Mouse (Mus musculus) ZHBTc4 (cell line): ENCODE measurements around the gene Tcf20.

Experiments
- DNase-seq: peaks from one replicate; pipeline ENCODE4 v3.0.0-alpha.2; 2011; ENCODE audit warnings: low read depth, low spot score

The Tcf20 gene

DNA sequence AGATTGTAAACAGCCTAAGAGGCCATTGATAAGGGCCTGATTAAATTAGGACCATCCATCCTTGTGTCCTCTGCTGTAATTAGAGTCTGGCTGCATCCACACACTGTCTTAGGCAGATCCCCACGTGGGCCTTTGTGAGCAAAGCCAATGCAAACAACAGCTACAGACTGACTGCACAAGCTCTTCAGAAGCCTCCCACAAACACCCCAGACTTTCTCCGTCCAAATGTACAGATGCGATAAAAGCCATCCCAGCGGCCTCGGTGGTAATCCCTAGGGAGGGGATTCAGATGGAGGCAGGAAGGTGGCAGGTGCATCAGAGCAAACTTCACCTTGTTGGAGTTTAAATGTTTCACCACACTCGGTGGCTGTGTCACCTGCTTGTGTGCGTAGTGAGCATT, 7.6 kb upstream of the Tcf20 start:
- no peak for DNase-seq

DNA sequence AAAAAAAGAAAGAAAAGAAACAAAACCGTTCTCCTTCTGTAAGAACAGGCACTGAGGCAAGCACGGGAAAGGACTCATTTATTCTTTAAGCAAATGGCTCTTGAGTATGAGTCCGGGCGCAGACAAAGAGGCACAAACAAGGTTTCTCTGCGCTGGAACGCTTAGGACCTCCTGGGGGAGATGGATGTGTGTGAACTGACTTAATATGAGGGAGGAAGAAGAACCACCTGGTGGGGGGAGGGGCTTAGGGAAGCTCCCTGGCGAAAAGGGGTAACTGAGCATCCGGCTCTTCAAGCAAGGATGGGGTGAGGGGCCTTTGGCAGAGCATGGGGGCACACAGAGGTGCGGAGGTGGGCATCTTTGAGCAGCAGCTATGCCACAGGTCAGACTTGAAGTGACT, 5.2 kb upstream of the Tcf20 start:
- DNase-seq = no peak

DNA sequence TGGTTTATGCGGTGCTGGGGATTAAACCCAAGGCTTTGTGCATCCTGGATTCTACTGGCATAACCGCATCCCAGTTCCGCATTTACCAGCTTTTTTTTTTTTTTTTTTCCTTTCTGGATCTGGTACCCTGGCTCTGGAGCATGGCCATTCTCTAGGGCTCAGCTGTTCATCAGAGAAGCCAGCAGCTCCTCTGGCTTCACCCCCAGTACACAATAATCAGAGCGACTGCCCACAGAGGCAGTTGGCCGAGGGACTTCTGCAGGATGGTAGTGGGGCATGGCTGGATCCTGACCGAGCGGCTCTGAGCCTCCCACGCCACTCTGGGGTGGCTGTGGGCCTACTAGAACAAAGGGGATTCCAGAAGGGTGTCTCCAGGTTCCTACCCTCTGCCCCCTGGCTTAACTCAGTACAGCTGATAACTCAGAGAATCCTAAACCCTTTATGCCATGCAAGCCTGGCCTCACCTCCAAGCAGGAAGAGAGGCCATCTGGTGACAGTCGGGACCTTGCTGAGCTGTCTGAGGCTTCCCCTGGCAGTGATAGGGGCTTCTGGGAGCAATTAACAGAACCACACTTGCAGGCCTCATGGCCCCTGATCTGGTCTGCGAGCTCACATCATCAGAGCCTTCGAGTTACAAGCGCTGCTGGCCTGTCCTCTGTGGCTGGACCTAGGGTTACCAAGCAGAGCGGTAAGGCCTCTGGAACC, 4.6 kb upstream of the Tcf20 start:
- DNase-seq = no peak

DNA sequence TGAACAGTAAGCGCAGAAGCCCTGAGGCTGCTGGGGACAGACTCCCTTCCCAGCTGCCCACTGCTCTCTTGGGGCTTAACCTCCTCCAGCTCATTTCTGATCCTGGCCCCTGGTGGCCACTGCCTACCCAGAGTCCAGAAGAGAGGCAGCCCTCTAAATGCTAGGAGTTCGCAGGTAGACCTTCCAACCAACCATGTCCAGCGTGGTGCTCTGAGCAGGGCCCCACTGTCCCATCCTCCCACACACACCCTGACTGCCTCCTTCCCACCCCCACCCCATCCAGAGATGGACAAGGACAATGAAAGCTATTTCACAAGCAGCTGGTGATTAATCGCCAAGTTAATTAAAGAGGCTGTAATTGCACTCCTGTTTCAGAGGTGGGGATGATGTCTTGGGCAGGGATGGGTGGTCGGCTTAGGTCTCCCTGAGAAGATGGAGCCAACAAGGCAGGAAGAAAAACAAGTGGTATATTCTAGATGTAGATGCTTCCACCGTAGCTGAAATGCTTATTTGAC, 1.6 kb upstream of the Tcf20 start:
- DNase-seq = no peak

DNA sequence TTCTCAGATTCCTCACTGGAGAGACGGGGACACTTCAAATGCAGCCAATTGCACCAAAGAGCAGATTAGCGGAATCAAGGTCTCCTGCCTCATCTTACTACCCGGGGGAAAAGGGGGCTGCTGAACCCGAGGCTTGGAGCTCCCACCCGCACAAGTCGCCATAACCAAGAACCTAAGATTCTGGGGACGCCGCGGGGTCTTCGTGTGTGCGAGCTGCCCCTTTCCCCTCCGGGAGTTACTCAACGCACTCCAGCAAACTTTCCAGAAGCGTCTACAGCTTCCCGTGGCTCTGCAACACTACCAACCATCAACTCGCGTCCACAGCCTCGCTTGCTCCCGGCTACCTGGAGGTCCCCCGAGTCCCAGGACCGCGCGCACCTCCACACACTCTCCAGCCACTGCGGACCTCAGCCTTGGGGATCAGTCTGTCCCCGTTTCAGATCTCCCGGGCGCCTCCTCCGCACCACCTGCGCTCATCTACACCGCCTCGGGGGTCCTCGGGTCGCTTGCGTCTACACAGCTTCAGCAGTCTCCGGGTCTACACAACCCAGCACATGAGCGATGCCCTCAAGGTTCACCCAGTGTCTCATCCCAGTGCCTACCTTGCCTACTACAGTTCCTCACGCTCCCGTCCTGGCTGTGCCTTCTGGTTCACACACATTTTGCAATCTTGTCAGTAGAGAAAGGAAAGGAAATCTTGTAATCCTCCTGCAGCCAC, 499 bp downstream of the Tcf20 start:
- peak; percentile 54 for DNase-seq

DNA sequence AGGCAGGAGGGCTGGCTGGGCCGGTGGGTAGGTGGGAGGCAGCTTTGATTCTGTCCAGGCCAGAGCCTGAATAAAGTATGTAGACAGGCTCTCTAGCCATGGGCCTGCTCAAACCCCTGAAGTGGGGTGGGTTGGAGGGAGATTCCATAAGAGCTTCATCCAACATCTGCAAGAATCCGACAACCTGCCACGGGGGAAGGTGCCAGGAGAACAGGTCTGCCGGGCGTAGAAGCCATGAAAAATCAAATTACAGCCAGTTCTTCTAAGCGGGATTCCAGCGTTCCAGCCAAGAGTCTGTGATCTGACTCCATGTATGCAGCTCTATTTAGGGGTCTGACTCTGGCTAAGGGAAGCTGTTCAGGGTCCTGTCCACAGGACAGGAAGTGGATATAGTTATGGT, 3.1 kb downstream of the Tcf20 start:
- no peak for DNase-seq

DNA sequence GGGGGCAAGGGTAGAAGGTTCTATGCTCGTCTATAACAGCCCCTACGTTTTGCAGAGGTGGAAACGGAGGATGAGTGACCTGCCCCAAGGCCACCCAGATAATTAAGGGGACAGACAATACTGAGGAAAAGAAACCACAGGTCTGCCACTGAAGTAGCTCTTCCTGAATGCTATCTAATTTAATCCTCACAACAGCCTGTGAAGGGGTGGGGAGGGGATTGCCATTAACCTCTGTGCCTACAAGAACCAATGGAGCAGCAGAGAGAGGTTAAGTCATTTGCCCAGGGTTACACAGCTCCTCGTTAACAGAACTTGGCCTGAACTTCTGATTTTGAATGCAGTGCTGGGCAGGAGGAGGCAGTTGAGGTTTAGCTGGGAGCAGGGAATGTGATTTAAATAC, 3.6 kb downstream of the Tcf20 start:
- DNase-seq = no peak

DNA sequence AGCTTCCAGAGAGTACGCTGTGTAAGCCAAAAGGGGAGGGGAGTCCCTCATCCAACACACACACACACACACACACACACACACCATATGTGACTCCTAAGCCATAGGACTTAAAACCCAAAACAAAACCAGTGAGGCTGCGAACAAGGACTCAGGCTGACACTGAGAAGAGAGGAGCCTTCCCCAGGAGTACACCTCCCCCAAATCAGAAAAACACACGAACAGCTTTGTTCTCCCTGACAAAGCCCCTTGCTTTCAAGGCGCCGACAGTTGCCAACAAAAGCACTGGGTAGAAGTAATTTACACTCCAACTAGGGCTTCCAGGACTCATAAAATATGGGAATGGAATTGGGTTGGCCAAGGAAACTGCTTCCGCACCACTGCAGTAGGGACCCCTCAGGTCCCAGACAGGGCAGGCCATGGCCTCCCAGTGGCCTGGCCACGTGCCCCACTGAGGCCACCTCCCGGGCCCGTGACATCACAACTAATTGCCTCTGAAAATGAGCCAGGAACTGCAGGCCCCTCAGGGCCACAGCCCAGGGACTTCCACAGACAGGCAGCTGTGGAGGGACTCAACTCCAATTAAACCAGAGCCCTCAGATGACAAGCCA, 4.2 kb downstream of the Tcf20 start:
- DNase-seq = peak; percentile 64

DNA sequence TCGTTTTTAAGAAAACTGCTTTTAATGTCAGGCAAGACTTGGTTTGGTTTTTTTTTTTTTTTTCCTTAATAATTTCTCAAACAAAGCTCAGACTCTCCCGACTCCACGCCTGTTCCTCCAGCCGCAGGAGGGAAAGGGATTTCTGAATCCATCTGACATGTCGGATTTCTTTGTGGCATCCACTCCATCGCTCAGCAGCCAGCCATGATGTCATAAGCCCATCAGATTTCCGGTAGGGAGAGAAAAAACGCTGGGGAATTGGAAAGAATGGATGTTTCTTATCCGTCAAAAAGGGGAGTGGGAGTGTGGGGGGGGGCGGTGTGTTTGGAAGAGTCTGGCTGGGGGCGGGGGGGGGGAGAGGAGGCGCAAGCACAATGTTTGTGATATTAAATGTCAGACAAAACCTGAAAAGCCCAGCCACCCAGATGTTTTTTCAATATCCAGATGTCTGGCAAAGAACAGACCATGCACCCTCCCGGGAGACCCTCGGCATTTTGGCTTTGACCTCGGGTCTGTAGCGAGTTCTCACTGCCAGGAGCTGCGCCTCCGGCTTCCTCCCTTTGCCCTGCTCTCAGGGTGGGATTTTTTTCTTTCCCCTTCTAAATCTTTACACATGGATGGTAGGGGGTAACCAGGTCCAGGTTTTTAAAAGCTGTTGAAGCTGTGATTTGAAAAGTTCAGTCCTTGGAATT, 4.8 kb downstream of the Tcf20 start:
- DNase-seq = no peak

DNA sequence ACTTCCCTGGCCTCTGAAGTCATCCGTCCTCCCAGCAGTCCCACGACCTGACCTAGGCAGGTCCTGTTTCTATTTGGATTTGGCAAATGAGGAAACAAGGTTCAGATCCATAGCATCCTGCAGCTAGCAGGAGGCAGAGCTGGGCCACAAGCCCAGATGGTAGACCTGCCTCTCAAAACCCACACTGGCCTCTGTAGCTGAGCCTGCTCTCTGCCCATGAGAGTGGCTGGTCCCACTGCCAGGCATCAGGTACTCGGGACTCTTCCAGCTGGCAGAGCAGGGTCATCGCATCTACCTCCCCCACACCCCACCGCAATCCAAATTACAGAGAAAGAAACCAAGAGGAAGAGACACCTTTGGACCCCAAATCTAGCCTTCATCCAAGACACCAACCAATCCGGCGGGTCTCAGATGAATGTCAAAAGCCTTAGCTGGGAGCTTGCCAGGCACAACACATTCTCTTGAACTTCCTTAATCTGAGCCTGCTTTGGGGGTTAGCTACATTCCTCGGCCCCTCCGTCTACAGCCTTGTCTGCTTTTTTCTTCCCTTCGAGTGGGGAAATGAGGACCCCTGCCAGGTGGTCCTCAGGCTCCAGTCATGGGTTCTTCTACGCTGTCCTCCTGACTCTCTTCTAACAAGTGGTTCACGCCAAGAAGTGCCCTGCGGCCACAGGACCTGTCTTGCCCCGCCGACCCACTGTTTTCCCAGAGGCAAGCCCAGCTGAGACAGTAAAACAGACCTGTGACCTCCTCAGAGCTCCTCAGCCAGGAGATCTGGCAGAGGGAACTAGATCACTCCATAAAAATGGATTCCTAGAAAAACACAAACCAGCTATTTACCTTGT, 5.8 kb downstream of the Tcf20 start:
- no peak for DNase-seq

DNA sequence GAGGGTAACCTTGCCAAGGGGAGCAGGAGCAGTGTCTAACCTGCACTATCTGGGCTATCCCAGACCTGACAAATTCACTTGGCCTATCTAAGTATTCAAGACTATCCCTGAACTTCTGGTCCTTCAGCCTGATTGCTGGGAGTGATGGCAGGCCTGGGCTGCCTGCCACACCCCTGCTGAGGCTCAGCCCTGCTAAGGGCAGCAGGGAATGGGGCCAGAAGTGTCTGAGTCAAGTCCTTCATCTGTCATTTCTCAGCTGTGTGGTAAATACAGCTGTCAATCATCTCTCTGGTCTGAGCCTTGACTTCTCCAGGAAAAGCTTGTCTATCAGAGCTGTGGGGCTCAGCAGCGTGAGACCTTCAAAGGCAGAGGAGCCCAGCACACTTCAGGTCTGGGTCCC, 8.1 kb downstream of the Tcf20 start:
- DNase-seq = no peak

DNA sequence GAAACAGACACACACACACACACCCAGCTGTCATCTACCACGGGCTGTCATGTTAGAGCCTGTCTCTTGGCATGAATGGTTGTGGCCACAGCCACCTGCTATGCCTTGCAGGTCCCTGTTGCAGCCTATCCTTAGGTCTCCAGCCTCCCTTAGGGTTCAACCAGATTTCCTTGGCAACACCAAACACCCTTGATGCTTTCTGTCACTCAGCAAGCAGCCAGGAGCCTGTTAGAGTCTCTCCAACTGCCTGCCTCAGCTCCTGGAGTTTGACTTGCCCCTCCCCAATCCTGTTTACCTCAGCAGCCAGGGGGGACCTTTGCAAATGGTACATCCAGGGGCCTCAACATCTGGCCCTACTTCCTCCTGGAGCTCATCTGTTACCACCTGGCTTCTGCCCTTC, 13.2 kb downstream of the Tcf20 start:
- DNase-seq = no peak

DNA sequence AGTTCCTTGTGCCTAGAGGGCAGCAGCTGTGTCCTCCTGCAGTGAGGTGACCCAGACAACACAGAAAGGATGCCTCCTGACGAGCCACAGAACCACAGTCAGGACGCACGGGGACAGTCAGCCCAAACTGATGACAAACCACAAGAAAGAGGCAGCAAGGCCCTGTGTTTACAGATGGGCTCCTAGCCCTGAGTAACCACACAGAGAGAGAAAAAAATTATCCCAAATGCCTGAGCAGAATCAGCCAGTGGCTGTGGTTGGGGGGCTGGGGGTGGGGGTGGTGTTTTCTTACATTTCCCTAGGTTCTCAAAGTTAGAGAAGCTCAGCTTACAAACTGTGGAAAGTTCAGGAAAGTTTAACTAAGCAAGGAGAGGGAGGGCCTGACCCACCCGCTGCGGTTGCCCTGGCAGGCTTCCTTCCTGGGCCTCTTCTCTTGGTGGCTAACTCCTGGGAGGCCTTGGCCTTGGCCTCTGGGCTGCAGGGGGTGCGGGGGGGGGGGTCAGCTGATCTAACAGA, 18.4 kb downstream of the Tcf20 start:
- DNase-seq = no peak

DNA sequence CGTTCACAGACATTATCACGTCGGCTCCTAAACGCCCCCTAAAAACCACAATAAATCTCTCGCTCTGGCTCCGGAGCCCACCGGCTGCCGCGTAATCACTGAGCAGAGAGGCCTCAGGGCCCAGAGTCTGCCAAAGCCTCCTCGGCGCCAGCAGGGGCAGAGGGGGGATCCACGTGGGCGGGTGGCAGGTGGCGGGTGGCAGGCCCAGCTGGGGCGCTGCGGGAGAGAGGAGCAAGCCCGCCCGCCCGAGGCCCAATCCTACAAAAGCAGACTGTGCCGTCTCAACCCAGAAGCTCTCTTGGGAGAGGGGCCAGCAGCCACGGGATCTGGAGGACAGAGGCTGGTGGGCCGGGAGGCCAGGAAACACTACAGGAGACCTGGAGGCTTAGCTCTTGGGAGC, 19.2 kb downstream of the Tcf20 start:
- peak; percentile 43 for DNase-seq

DNA sequence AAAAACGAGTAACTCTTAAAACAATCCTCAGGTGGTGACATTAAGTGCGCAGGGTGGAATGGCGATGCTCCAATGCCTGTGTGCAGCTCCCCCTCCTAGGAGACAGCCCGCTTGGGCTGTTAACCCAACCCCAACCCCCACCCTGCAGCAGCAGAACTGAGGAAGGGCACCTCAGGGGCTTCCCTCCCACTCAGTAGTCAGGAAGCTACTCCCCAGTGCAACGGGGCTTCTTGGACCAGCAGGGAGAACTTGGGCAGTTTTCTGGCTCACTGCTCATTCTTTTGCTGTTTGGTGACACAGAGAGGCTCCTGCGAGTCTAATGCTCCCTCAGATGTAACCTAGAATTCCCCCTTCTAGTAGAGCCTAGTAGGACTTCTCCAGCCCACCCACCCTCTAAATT, 19.7 kb downstream of the Tcf20 start:
- peak; percentile 34 for DNase-seq

DNA sequence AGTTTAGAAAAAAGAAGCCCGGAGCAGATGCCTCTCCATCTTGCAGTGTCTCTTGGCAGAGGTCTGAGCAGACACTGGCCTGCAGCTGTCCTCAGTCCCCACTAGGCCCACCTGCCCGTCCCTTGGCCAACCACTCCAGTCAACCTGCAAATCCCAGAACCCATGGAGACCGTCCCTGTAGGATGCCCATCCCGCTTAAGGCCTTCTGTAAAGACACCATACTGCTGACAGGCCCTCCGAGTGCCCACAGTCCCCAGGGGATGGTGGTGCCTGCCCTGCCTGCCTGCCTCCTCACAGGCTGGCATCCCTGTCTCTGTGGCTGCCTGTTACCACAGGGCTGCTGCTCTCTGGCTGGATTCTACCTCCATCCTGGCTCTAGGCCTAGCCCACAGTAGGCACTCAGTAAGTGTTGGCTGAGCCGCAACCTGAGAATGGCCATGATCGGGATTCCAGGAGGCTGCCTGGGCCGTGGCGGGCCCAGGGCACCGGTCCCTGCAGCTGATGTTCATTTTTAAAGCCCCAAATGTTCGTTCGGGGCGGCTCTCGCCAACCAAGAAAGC, 23.3 kb downstream of the Tcf20 start:
- peak; percentile 38 for DNase-seq

DNA sequence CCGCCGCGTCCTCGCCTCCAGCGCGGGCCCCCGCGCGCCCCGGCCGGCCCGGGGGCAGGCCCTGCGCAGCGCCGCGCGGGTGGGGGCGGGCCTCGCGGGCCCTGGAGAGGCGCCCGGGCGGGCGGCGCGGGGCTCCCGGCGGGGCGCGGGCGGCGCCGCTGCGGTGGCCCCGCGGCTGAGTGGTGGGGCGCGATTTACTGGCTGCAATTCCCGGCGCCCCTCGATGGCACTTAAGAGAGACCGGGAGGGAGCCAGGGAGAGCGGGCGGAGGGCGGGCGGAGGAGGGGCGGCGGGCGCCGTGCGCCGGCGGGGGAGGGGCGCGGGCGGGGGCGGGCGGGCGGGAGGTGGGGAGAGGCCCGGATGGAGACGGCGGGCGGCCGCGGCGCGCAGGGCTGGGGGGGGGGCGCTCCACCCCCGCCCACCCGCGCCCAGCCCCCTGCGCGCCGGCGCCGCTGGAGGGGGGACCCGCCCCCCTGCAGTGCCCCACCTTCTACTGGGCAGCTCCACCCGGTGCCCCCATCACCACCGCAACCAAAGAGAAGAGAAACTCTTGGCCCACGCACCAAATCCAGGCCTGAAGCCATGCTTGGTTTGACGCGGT, 24.0 kb downstream of the Tcf20 start:
- DNase-seq = no peak

DNA sequence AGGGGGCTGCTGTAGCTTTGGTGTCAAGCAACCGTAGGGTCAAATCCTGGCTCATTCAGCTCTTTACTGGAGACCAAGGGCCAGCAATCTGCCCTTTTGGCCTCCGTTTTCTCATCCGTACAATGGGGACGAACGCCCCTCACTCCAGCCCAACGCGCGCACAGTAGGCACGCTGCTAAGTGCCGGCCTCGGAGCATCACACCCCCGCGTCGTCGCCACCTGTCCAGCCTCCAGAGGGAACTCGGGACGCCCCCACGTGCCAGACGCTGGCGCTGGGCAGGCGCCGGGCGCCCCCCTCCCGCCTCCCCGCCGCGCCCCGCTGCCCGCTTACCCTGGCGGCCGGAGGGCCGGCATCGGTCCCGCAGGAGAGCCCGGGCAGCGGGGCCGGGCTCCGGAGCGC, 24.6 kb downstream of the Tcf20 start:
- DNase-seq = peak; percentile 46

DNA sequence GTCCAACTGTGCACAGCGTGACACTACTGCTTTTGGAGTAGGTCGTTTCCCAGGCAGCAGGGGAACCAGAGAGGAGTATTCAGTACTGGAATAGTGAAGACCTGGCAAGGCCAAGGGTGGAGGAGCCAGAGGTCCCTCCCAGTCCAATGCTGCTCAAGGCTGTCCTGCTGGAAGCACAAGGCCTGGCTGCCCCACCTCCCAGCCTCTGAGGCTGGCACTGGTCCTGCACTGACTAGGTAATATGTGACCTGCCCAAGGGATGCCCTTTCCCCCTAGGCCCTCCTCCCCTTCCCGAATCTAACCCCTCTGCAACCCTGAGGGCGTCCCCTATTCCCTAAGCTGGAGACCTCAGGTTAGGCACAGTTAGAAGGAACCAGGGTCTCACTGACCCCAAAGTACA, 25.1 kb downstream of the Tcf20 start:
- no peak for DNase-seq

DNA sequence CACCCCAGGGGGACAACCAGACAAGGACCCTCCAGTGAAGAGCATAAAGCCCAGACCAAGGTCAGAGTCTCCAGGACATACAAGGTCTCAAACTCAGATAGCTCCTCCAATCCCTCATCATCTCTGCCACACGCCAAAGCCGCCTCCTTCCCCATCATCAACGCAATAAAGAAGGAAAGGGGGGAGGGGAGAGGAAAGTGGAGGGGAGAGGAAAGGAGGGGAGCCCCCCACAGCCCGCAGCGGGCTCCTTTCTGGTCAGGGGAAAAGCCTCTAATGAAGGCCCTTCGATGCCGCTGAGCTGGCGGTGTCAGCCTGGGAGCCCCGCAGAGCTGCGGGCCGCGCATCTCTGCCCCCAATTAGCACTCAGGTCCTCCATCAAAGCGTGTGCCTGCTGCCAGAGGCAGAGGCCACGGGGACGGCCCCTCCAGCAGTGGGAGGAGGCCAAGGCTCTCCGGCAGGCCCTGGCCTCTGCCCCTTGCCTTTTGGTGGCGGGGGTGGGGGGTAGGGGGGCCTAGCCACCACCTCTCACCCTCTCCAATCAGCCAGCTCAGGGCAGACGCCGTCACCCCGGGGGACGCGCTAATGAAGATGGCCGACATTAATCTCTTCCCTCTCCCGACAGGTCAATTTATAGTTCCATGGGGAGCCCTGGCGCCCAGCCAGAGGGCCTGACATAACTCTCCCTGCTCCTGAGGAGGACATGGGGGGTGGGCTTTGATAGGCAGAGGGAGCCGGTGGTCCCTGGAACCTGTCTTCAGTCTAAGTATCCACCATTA, 26.7 kb downstream of the Tcf20 start:
- DNase-seq = no peak
